Mouse (Mus musculus) ES-E14 (cell line): ENCODE results near the gene Slc22a20. TPM values are rescaled to one million over a fixed set of nuclear protein-coding genes. Genes with fewer than 3 reads are reported as not detected.

ENCODE experiments used
- DNase-seq: peaks from one replicate; pipeline ENCODE4 v3.0.0-alpha.2; 2013; ENCODE audit warnings: low read depth, low spot score
- H3K27ac ChIP-seq: 2 replicates; pipeline ENCODE4 v1.5.1; 2012; ENCODE audit warnings: low read depth, mild to moderate bottlenecking, low read length, moderate library complexity, mixed read lengths; ENCODE audit not compliant: poor library complexity, insufficient read depth, severe bottlenecking
- H3K36me3 ChIP-seq: 2 replicates; pipeline ENCODE4 v1.6.1; 2012; ENCODE audit warnings: mild to moderate bottlenecking, low read length, moderate library complexity, mixed read lengths; ENCODE audit not compliant: control insufficient read depth, poor library complexity, insufficient read depth, severe bottlenecking
- H3K4me1 ChIP-seq, 2 experiments: fragments of 150-350 bp in 1 of 2; sonication (generic) in 1 of 2; 2 replicates each; pipeline ENCODE4 v1.6.1; 2012; ENCODE audit warnings: low read length in 2 of 2, mild to moderate bottlenecking in 1 of 2, mixed read lengths in 1 of 2; ENCODE audit not compliant: control insufficient read depth in 2 of 2, insufficient read depth in 2 of 2, poor library complexity in 1 of 2
- H3K4me3 ChIP-seq, 2 experiments: fragments of 150-350 bp in 1 of 2; sonication (generic) in 1 of 2; 2 replicates each; pipeline ENCODE4 v1.5.1; 2012; ENCODE audit warnings: low read length in 2 of 2, low read depth in 1 of 2, mild to moderate bottlenecking in 1 of 2, mixed read lengths in 1 of 2; ENCODE audit not compliant: insufficient read depth in 1 of 2, poor library complexity in 1 of 2, severe bottlenecking in 1 of 2
- H3K9ac ChIP-seq: 2 replicates; pipeline ENCODE4 v1.6.1; 2012; ENCODE audit warnings: low read depth, mild to moderate bottlenecking, low read length, mixed read lengths; ENCODE audit not compliant: poor library complexity, insufficient read depth, severe bottlenecking
- H3K9me3 ChIP-seq: fragments of 150-350 bp; sonication (generic); 2 replicates; pipeline ENCODE4 v1.6.1; 2012; ENCODE audit warnings: low read depth, mild to moderate bottlenecking, low read length; ENCODE audit not compliant: control insufficient read depth, insufficient read depth
- CHD2 ChIP-seq: IDR thresholded peaks from 2 replicates; pipeline ENCODE4 v1.6.1; 2014; ENCODE audit warnings: mild to moderate bottlenecking, low read depth, low read length, inconsistent platforms
- HCFC1 ChIP-seq: IDR thresholded peaks from 2 replicates; pipeline ENCODE4 v1.6.1; 2012; ENCODE audit warnings: low read length, inconsistent platforms, borderline replicate concordance; ENCODE audit not compliant: insufficient read depth
- MAFK ChIP-seq: IDR thresholded peaks from 2 replicates; pipeline ENCODE4 v1.6.1; 2014; ENCODE audit warnings: mild to moderate bottlenecking, low read depth, low read length, inconsistent platforms; ENCODE audit not compliant: insufficient read depth
- ZC3H11A ChIP-seq: IDR thresholded peaks from 2 replicates; pipeline ENCODE4 v1.6.1; 2012; ENCODE audit warnings: low read depth, mild to moderate bottlenecking, inconsistent platforms, low read length, borderline replicate concordance
- ZNF384 ChIP-seq: IDR thresholded peaks from 2 replicates; pipeline ENCODE4 v1.6.1; 2012; ENCODE audit warnings: low read depth, low read length, inconsistent platforms
- in situ Hi-C, 2 experiments: fragments of 600-800 bp; cut with MboI; formaldehyde crosslinking; loops; one replicate each; pipeline ENCODE4 v1.15.1; 2025; ENCODE audit warnings: low sequenced_read_pairs in 2 of 2, inconsistent platforms in 1 of 2; ENCODE audit not compliant: unreplicated experiment in 2 of 2
- total RNA-seq: library from RNA; depleted of rRNA; stranded (reverse); fragments of 300-350 nt; gene quantifications from 2 replicates; pipeline ENCODE4 v1.2.3, GENCODE M21; 2012

Gene Slc22a20
- total RNA-seq, 1 experiment: 0.54 TPM

DNA sequence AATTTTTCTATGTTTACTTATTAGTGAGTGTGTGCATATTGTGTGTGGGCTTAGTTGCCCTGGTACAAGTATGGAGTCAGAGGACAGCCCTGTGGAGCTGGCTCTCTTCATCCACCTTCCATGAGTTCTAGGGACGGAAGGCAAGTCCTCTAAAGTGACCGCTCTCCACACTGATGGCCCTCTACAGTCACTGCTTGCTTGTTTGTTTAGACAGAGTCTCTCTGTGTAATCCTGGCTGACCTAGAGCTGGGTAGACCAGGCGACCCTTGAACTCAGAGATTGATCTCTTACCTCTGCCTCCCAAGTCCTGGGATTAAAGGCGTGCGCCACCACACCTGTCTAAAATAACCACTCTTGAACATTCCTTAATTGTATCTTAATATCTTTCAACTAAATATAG lies 28.6 kb downstream of the Slc22a20 start:
- H3K36me3 ChIP-seq: peaks cover 57% of the 10 kb centered on the region
- no peak overlapping the region for H3K4me3 ChIP-seq
- H3K9ac ChIP-seq: no peak overlapping the region
- no peak for DNase-seq
- H3K4me1 ChIP-seq: peaks cover 0 to 12% of the 10 kb centered on the region in 2 experiments; a peak in 2 of 4 replicates
- TF ChIP-seq CHD2 (no peak), MAFK (no peak), HCFC1 (no peak), ZNF384 (no peak), ZC3H11A (no peak)
- in situ Hi-C loops: no loop called here
- H3K27ac ChIP-seq: no peak overlapping the region
- H3K9me3 ChIP-seq: no peaks in the 10 kb centered on the region

DNA sequence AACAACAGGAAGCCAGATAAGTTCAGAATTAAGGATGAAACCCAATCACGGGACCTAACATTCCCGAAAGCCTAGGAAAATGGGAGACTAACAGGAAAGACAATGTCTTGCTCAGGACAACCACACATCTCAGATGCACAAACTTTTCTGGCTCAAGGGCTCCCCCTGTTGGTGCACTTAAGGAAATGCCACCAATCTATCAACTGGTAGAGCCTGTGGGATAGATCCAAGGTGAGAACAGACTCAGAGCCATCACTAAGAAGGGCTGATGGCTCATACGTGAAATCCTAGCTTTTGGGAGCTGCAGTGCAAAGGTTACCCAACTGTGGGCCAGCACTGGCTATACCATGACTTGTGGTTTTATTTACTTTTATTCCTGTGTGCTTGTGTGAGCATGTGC lies 29.3 kb downstream of the Slc22a20 start:
- H3K9ac ChIP-seq: no peak overlapping the region
- H3K4me1 ChIP-seq: peaks cover 0 to 12% of the 10 kb centered on the region in 2 experiments; a peak in 2 of 4 replicates
- peaks cover 61% of the 10 kb centered on the region for H3K36me3 ChIP-seq
- in situ Hi-C loops: no loop called here
- H3K27ac ChIP-seq: no peak overlapping the region
- DNase-seq: peak; percentile 82
- TF ChIP-seq ZC3H11A: no peak
- TF ChIP-seq HCFC1: no peak
- TF ChIP-seq ZNF384: no peak
- TF ChIP-seq CHD2: no peak
- no peak for TF ChIP-seq MAFK
- no peak overlapping the region for H3K4me3 ChIP-seq
- H3K9me3 ChIP-seq: no peaks in the 10 kb centered on the region

DNA sequence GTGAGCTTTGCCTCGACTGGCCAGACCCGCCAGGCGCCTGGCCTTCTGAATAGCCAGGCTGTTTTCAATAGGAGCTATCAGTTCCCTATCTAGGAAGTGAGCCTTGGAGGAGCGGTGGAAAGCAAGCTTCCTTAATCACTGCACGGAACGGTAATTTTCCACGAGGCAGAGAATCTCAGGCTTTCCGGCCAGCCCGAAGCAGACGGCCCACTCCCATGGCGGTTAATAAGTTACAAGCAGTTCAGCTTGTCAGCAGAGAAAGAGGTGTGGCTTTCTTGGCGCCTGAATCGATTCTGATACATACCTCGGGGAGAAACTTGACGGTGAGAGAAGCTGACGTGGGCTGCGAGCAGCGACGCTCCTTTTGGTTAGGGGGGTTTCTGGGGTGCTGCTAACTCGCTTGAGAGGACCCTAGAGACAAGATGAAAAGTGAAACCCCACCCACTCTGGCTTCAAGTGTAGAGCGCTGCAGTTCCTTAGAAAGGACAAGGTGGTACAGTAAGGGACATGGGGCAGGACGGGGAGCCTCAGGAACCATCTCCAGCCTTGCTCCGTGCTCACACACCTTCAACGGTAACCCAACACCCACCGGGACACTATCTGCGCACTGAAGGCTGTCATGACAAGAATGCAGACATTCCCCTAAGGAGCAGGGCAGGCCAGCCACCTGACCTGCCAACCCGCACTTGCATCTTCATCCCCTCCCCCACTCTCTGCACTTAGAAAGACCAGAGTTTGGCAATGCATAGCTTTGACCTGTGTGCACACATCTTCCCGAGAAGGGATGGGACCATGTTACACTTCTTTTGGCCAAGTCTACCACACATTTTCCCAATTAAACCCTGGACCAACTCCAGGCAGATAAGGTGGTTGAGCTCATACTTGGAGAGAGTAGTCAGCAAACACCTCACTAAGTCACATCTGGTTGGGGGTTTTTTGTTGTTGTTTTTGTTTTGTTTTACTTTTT lies 30.0 kb downstream of the Slc22a20 start:
- peak overlapping the region; percentile 13; the same call in 1 of the 2 replicates for H3K27ac ChIP-seq

GRCm38 (mm10) chr19:5954936-5955335 lies 31.0 kb downstream of the Slc22a20 start:
- H3K27ac ChIP-seq: no peak overlapping the region
- no peaks in the 10 kb centered on the region for H3K9me3 ChIP-seq
- in situ Hi-C loops: no loop called here
- H3K4me3 ChIP-seq: no peak overlapping the region
- no peak for TF ChIP-seq MAFK
- TF ChIP-seq CHD2: no peak
- no peak overlapping the region for H3K9ac ChIP-seq
- peaks cover 69% of the 10 kb centered on the region for H3K36me3 ChIP-seq
- H3K4me1 ChIP-seq: peaks cover 0 to 12% of the 10 kb centered on the region in 2 experiments; a peak in 2 of 4 replicates
- no peak for DNase-seq

More for the DNA sequence above, 30.0 kb downstream of the Slc22a20 start:
- Histone ChIP-seq H3K36me3 (peaks cover 63% of the 10 kb centered on the region), H3K4me3 (no peak overlapping the region), H3K9ac (0 out of 2 replicates have a peak overlapping the region, but pooled peaks have one; percentile 1), H3K9me3 (no peaks in the 10 kb centered on the region), H3K4me1 (peaks cover 0 to 12% of the 10 kb centered on the region in 2 experiments; a peak in 2 of 4 replicates)
- in situ Hi-C loops: no loop called here
- TF ChIP-seq ZC3H11A: no peak
- no peak for TF ChIP-seq MAFK
- TF ChIP-seq CHD2: no peak
- no peak for TF ChIP-seq HCFC1
- no peak for TF ChIP-seq ZNF384
- DNase-seq: no peak
